Mouse (Mus musculus) erythroblast, embryonic 14.5 days (primary cell): Measurements from ENCODE around the gene Abr.

ENCODE experiments used
- GATA1 ChIP-seq: IDR thresholded peaks from 2 replicates; pipeline ENCODE4 v1.6.1; 2012; ENCODE audit warnings: low read length, inconsistent platforms, mixed read lengths
- TAL1 ChIP-seq: IDR thresholded peaks from 3 replicates; pipeline ENCODE4 v1.6.1; 2012; ENCODE audit warnings: low read length, inconsistent platforms, mixed read lengths

DNA sequence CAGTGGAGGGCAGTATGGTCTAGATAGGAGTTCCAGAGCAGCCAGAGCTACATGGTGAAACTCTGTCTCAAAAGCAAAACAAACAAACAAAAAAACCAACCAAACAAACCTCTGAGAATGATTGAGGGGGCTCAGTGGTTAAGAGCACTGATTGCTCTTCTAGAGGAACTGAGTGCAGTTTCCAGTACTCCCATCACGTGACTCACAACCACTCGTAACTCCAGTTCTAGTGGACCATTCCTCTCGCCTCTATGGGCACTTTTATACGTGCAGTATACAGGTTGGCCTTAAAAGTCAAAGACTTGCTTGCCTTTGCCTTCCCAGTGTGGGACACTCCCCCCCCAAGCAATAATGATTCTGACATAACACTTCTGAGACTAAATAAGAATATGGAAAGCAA lies 217.0 kb downstream of the Abr start:
- TF ChIP-seq TAL1 (no peak), GATA1 (no peak)
